Mouse (Mus musculus): Measurements from ENCODE around the gene Msantd2.

GRCm38 (mm10) chr9:37485146-37485545 is 4.0 kb upstream of the Msantd2 start:
- no peak for TF ChIP-seq CTCF (IDR thresholded peaks at IDR 0.05; ENCODE audit: low read depth)
- TF ChIP-seq EP300 (IDR thresholded peaks at IDR 0.05; ENCODE audit: low read depth), result no peak
